Mouse (Mus musculus) cerebellum, postnatal 10 days (tissue): ENCODE results near the gene Olfr218.
"Not testable (repeated sequence)": the region's sequence is repeated elsewhere in the genome, so short reads cannot be mapped to it uniquely, and the experiment has no call there.

Experiments
- DNase-seq, 2 experiments: peaks; one replicate each; pipeline ENCODE4 v3.0.0; 2021; ENCODE audit warnings: mixed read lengths in 2 of 2

Olfr218 gene

DNA sequence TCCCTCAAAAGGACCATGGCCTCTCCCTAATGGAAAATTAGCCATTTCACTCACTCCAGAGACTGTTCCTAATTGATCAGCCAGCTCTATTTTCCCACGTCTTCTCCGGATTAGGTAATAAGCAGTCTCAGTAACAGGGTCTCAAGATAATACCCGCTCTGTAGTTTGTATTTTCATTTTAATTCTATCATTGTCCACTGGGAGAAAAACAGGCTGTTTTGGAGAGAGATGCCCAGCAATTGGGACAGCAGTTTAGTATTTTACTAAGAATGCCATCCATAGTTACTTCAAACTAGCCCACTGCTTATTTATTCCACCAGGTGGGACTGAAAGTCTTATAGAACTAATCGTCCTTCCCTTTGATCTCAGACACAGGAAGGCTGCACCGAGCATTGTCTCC is at the start of gene Olfr218:
Gene Olfr218, plus strand, starts transcription at position 301 of the 400 bp plus-strand sequence.
- DNase-seq = no peak

GRCm38 (mm10) chr1:173174154-173174842 is 23.3 kb upstream of the Olfr218 start:
- DNase-seq = no peak

- DNase-seq = no peak
Measured at GRCm38 (mm10) chr1:173190540-173190939, 7.1 kb upstream of the Olfr218 start, which contains the start of gene Olfr1406. Gene Olfr1406, minus strand, starts transcription at chr1:173190640.

GRCm38 (mm10) chr1:173192059-173192458 is 5.5 kb upstream of the Olfr218 start:
- no peak for DNase-seq

DNA sequence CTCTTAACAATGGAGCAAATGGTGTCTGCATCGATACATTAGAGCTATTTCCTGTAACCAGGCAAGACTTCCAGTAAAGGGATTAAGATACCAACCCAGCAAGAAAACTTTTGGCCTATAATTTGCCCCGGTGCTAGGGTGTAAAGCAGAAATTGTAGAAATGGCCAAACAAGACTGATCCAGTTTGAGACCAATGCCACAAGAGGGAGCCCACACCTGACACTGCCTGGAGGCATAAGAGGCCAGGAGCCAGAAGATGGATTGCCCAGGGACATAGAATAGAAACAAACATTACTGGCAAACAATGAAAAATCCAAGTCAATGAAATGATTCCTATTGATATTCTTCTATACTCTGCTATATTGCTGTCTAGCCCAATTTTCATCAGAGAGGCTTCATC is 1.2 kb upstream of the Olfr218 start:
- peak; percentile 1 to 2 for DNase-seq

DNA sequence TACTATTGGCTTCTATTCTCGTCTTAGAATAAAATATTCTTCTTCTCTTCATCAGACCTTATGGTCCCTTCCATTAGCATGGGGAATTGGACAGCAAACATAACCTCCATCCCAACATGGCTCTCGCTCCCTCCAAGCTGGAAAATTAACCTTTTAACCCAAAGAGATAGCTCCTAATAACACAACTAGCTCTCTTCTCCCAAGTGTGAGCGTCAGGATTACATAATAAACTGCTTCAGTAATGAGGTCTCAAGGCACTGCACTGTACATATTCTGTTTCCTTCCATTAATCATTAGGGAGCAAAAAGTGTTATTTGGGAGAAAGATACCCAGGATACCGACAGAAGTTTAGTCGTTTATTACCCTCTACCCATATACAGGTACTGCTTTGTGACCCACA is 14.5 kb downstream of the Olfr218 start, which contains the start of gene Olfr1404:
Gene Olfr1404, plus strand, starts transcription at position 301 of the 400 bp plus-strand sequence.
- no peak for DNase-seq

- no peak for DNase-seq
Measured at GRCm38 (mm10) chr1:173216481-173216880, 18.9 kb downstream of the Olfr218 start.

GRCm38 (mm10) chr1:173227081-173227480 is 29.5 kb downstream of the Olfr218 start, which contains the start of gene Fcer1a:
Gene Fcer1a, minus strand, starts transcription at chr1:173227214.
- DNase-seq = no peak

DNA sequence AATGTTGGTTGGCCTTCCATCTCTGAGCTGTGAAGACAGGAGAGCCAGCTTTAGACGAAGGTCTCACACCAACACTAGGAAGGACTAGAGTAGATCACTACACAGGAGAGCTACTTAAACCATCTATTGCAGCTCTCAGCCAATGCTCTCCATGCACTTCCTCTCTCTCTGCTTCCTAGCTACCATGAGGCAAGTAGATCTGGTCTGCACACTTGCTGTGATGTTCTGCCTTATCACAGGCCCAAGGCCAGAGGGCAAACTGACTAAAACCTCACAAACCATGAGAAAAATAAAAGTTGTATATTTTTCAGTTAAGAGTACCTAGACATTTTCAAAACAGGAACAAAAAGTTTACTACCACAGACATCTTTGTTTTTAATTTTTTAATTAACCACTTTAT is 39.4 kb downstream of the Olfr218 start:
- not testable (repeated sequence) for DNase-seq

DNA sequence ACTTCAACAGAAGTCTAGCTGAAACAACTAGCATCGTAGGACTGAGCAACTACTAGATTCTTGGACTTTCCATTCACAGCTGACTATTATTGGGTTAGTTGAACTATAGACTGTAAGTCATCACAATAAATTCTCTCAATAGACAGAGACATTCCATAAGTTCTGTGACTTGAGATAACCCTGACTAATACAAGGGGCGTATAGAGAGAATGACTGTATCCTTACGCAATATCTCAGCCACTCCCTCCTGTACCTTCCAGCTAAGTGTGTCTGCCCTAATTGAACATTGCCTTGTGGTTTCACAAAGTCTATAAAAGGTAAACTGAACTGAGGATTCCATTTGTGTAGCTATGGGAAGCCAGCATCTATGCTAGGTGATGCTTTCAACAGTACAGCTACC is 52.3 kb downstream of the Olfr218 start:
- DNase-seq = no peak
